Mouse (Mus musculus) T-helper 2 cell (primary cell): Measurements from ENCODE around the gene Colgalt1.

ENCODE experiments used
- in situ Hi-C: fragments of 300-600 bp; cut with MboI, MseI; formaldehyde crosslinking; loops from one replicate; pipeline ENCODE4 v1.15.1; 2025; ENCODE audit warnings: high pct_unique_total_duplicates

Gene Colgalt1

DNA sequence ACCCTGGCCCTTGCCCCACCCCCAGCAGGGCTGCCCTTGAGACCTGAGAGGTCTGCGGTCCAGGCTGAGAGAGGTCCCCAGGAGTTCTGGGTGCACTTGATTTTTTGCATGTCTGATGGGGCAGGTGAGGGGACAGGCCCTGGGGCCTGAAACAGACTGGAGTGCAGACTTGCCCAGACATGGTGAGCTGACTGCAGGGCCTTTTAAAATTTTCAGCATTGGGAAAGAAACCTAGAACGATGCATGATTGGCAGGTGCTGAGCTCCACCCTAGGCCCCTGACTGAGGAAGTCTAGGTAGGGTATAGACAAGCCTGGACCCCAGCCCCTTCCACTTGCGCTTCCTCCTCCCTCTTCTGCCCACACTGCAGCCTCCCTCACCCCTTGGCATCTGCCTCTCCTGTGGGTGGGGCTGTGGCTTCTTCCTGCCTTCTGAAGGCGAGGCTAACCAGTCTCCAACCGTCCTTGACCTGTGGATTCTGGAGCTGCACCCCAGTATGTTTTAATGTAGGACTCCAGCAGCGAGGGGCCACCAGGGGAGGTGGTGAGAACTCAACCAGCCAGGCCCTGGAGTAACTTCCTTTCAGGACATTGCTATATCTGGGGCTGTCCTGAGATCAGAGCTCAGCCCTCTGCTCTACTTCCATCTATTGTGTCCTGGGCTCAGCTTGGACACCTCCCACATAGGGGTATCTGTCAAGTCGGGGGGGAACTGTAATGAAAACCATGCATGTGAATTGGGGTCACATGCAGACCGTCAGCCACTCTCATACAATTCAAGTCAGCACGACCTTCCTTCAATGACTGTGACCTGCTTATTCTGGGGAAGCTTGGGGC lies 16.7 kb downstream of the Colgalt1 start:
- in situ Hi-C loops = no loop called here

- in situ Hi-C loops = no loop called here
Measured at GRCm38 (mm10) chr8:71628396-71629095, 17.7 kb downstream of the Colgalt1 start.

DNA sequence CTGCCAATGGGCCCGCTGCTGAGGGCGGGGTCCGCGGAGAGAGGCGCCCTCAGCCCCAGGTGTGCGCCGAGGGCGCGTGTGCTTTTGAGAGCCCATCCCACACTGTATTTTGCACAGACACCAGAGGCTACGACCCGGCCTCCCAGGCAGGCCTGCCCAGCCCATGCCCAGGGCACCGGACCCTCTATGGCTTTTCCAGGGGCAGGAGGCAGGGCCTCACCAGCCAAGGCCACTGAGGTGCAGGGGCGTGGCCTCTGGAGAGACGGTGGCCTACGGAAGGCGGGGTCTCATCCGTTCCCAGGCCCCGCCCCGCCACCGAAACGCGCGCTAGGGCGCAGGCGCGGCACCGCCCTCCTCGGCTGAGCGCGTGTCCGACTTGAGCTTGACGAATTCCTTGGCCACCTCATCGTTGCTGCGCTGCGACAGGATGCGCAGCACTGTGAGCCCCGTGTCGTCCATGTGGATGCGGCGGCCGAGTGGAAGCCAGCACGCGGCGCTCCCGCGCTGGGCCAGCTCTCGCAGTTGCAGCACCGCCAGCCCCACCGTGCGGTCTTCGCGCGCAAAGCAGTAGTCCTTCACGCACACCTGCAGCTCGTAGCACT lies 18.4 kb downstream of the Colgalt1 start:
- in situ Hi-C loops = no loop called here

GRCm38 (mm10) chr8:71629781-71630212 lies 19.0 kb downstream of the Colgalt1 start:
- in situ Hi-C loops = loop anchor here (5.0 kb wide), 1 partner anchor 67 kb away; no protein-coding TSS in a partner anchor

DNA sequence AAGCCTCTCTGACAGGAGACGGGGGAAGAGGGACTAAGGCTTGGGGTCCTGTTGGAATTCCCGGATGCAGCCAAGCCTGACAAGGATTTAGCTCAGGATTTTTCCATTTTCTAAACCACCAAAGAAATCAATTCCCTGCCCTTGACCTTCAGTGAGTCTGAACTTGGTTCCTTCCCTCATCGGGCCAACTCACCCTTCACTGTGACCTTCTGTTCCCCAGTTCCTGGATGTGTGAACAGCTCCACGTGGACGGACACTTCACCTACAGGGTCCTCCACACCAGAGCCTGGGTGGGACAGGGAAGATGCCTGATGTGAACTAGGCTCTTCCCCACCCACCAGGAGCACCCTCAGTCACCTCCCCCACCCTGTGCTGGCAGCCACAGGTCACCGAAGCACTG lies 20.0 kb downstream of the Colgalt1 start:
- in situ Hi-C loops = loop anchor here (5.0 kb wide), 1 partner anchor 68 kb away; no protein-coding TSS in a partner anchor

DNA sequence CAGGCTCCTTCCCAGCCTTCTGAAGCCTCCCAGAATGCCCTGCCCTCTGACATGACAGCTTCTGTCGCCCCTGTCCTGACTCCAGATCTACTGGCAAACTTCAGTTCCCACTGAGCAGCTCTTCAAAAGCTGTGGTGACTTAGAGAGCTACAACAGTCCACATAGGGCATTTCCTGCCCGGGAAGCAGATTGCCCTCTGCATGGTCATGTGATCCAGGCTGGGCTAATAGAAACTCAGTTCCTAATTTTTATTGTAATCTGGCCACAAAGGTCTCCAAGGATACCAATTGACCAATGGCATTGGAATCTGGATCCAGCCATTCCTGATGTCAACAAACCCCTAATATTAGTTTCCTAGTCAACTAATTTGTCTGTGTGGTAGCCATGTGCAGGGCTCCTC lies 21.1 kb downstream of the Colgalt1 start:
- in situ Hi-C loops = loop anchor here (5.0 kb wide), 1 partner anchor 70 kb away; no protein-coding TSS in a partner anchor

GRCm38 (mm10) chr8:71633164-71633563 lies 22.4 kb downstream of the Colgalt1 start:
- in situ Hi-C loops = loop anchor here (5.0 kb wide), 1 partner anchor 71 kb away; no protein-coding TSS in a partner anchor

DNA sequence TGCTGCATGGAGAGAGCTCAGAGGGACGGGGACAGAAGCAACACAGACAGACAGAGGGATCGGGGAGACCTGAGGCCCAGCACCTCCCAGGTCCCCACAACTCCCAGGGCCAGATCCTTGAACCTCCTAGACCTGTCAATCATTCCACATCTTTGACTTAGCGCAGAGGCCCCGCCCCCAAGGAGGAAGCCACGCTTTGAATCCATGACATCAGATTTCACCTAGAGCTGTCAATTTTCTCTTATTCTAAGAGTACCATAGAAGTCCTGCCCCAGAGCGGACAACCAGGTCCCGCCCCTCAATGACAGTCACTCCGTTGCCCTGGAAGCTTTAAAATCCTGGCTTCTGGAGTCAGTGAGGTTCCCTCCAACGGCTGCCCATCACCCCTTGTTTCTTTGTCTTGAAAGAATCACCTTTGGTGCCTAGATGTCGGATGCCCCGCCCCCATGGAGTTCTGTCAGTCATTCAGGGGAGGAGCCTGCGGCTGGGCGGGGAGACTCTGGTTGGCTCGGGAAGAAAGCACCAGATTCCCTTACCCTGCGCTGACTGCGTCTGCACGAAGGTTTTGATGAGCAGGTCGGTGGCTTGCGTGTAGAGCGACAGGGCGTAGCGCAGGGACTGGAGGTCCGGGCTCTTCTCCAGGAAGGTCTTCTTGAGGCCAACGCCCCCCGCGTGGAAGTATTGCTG lies 23.3 kb downstream of the Colgalt1 start:
- in situ Hi-C loops = loop anchor here (5.0 kb wide), 1 partner anchor 72 kb away; no protein-coding TSS in a partner anchor

GRCm38 (mm10) chr8:71637149-71638095 lies 26.6 kb downstream of the Colgalt1 start:
- in situ Hi-C loops = no loop called here

DNA sequence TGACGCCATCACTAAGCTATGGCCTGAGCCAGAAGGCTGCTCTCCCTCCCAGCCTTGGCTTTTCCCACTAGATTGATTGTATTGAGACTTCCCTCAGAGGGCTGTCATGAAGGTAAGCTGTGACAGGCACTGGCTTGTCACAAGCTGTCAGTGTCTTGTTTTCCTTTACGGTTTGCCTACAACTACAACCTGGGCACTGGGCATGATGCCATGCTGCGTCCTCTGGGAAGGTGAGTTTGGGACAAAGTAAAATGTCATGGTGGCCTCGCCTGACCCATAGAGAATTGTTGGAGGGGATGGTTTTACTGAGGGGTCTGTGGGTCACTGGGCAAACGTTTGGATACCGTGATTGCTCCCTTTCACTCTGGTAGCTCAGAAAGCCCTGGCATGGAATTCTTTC lies 27.5 kb downstream of the Colgalt1 start:
- in situ Hi-C loops = no loop called here

GRCm38 (mm10) chr8:71639318-71639717 lies 28.5 kb downstream of the Colgalt1 start:
- in situ Hi-C loops = no loop called here

- in situ Hi-C loops = no loop called here
Measured at GRCm38 (mm10) chr8:71645510-71645909, 34.7 kb downstream of the Colgalt1 start.

- in situ Hi-C loops = loop anchor here (25.0 kb wide), 2 partner anchors 767 to 1142 kb away; partner anchors contain the start of genes Rex1bd, Rpl18a, Slc5a5 and Uba52
Measured at GRCm38 (mm10) chr8:71654600-71654999, 43.8 kb downstream of the Colgalt1 start.

- in situ Hi-C loops = loop anchor here (5.0 to 25.0 kb wide), 3 partner anchors 91 to 1146 kb away; partner anchors contain the start of genes Nxnl1, Rex1bd, Rpl18a and Slc27a1
Measured at GRCm38 (mm10) chr8:71657816-71658215, 47.0 kb downstream of the Colgalt1 start.

DNA sequence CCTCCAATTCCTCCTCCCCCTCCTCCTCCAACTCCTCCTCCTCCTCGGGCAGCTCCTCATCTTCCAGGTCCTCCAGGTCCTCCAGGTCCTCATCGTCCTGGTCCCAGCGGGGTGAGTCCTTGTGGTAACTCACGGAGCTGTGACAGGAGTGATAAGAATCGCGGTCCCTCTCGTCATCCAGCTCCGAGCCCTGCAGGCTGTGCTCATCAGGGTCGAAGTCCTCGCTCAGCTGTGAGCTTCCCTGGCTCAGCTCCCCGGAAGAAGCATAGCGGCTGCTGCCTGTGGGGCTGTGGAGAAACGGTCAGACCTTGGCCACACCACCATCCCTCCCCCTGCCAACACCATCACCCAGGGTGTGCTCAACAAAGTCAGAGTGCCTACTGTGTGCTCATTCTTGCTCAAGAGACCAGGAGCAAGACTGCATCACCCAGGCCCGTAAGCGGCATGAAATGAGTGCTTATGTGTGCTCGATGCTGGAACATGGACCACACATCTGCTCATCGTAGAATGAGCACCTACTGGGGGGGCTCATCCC lies 47.8 kb downstream of the Colgalt1 start:
- in situ Hi-C loops = loop anchor here (5.0 to 25.0 kb wide), 3 partner anchors 91 to 1146 kb away; partner anchors contain the start of genes Nxnl1, Rex1bd, Rpl18a and Slc27a1

- in situ Hi-C loops = loop anchor here (5.0 to 25.0 kb wide), 3 partner anchors 92 to 1147 kb away; partner anchors contain the start of genes Nxnl1, Rex1bd, Rpl18a and Slc27a1
Measured at GRCm38 (mm10) chr8:71659751-71660150, 49.0 kb downstream of the Colgalt1 start.

DNA sequence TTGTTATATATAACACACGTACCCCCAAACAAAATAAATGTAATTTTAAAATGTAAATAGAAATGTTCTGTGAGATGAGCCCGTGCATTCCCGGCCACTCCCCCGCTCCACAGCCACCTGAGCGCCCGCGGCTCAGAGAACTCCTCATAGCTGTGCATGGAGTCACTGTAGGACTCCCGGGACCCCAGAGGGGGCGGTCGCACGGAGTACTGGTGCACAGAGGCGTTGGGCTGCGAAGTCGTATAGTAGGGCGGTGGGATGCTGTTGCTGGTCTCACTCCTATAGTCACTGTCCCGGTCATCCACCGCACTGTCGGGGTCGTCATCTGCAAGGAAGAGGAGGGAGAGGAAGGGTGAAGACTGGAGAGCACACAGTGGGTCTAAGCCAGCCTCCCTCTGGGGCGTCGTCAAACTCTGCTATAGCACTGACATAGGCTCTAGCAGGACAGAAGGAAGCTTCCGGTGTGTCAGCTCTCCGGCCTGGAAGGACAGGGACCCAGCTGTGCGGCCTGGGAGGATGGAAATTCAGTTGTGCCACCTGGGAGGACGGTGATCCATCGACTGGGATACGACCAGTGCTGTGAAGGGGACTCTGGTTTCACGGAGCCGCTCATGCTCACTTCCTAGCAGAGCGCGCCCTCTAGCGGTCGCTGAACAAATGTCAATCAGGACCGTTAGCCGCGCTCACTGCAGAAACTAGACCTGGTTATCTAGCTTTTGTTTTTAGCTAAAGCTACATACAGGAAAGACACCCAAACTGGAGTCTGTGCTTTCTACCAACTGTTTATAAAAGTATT lies 49.7 kb downstream of the Colgalt1 start:
- in situ Hi-C loops = loop anchor here (25.0 kb wide), 2 partner anchors 773 to 1148 kb away; partner anchors contain the start of genes Rex1bd, Rpl18a, Slc5a5 and Uba52

- in situ Hi-C loops = loop anchor here (25.0 kb wide), 2 partner anchors 778 to 1153 kb away; partner anchors contain the start of genes Rex1bd, Rpl18a, Slc5a5 and Uba52
Measured at GRCm38 (mm10) chr8:71665331-71666130, 54.7 kb downstream of the Colgalt1 start.
